Mouse (Mus musculus) adrenal gland, adult 8-10 months (tissue): ENCODE data around the gene Dppa3. TPM values are rescaled to one million over a fixed set of nuclear protein-coding genes. Genes with fewer than 3 reads are reported as not detected.

Source experiments
- DNase-seq: peaks from one replicate; pipeline ENCODE4 v3.0.0; 2022
- total RNA-seq, 4 experiments: library from RNA; stranded (reverse); gene quantifications; 2 replicates each; pipeline ENCODE4 v1.2.4; 2022

Gene Dppa3
- total RNA-seq, 4 experiments from 2014 or later: not detected

- DNase-seq: peak; percentile 81
These were observed 43.4 kb downstream of the Dppa3 start for GRCm38 (mm10) chr6:122669406-122670200.

- DNase-seq: no peak
These were observed 44.0 kb downstream of the Dppa3 start for GRCm38 (mm10) chr6:122670201-122670551.

- no peak for DNase-seq
These were observed 44.6 kb downstream of the Dppa3 start for GRCm38 (mm10) chr6:122670841-122671240.

GRCm38 (mm10) chr6:122672746-122673145 lies 46.5 kb downstream of the Dppa3 start:
- DNase-seq: no peak

Other genes with a start within 250 kb of the Dppa3 start
- under 1 TPM in 2 of 4 experiments, not detected in 2; 0.44 to 0.70 TPM for gene Rimklb, start 127.6 kb upstream of the Dppa3 start, total RNA-seq
- 10 to 100 TPM in 2 of 4 experiments, 1 to 10 TPM in 2; 7.4 to 14.4 (median 10.0) TPM for gene Mfap5, start 120.6 kb upstream of the Dppa3 start, total RNA-seq
- not detected for gene Aicda, start 72.6 kb upstream of the Dppa3 start, total RNA-seq
- gene Apobec1, start 24.0 kb upstream of the Dppa3 start, total RNA-seq: 10 to 100 TPM; 13.4 to 29.5 (median 19.3) TPM
- gene Gdf3, start 16.3 kb upstream of the Dppa3 start, total RNA-seq: under 1 TPM; 0.14 to 0.48 (median 0.24) TPM
- not detected for gene Nanog, start 81.1 kb downstream of the Dppa3 start, total RNA-seq
- gene Slc2a3, start 175.2 kb downstream of the Dppa3 start, total RNA-seq: 10 to 100 TPM; 10.3 to 17.0 (median 11.7) TPM
- gene Foxj2, start 193.5 kb downstream of the Dppa3 start, total RNA-seq: 10 to 100 TPM; 18.6 to 24.8 (median 21.6) TPM
- 10 to 100 TPM in 2 of 4 experiments, 1 to 10 TPM in 2; 3.6 to 14.5 (median 8.7) TPM for gene C3ar1, start 229.8 kb downstream of the Dppa3 start, total RNA-seq
- 10 to 100 TPM; 56.7 to 65.7 (median 58.1) TPM for gene Necap1, start 248.1 kb downstream of the Dppa3 start, total RNA-seq